Mouse (Mus musculus): ENCODE results near the gene 5730480H06Rik. TPM values are rescaled to one million over a fixed set of nuclear protein-coding genes. Genes with fewer than 3 reads are reported as not detected.

Gene 5730480H06Rik
- 19.6 and 19.7 TPM in 2 replicates for polyA plus RNA-seq (2015; fragmentation: Nextera tagmentation; extraction: Ambion mirVana)

- Histone ChIP-seq H3K4me3 (replicated peaks; ENCODE audit: low read length) (no peak within 1 kb of the TSS), H3K4me1 (ENCODE audit: control insufficient read depth, insufficient read depth, low read length) (no peaks in the 10 kb centered on the region), H3K9ac (ENCODE audit: low read length) (no peak within 1 kb of the TSS), H3K27ac (ENCODE audit: low read length) (no peak within 1 kb of the TSS), H3K27me3 (ENCODE audit: control insufficient read depth, insufficient read depth, low read length) (no peaks in the 10 kb centered on the region), H3K4me2 (ENCODE audit: low read depth, low read length) (no peak within 1 kb of the TSS), H3K9me3 (replicated peaks; ENCODE audit: control insufficient read depth, low read length) (no peaks in the 10 kb centered on the region), H3K36me3 (ENCODE audit: control insufficient read depth, insufficient read depth, low read length) (no peaks in the 10 kb centered on the region)
- ATAC-seq (ENCODE audit: insufficient read depth, low FRiP score), result no peak
- WGBS, result 91% methylated on average over 8 of the region's 8 CpGs
Measured at GRCm38 (mm10) chr5:48327652-48328051, at the start of gene 5730480H06Rik. TSS of gene 5730480H06Rik (plus strand) at chr5:48327952.

GRCm38 (mm10) chr5:48301186-48301585, 26.6 kb upstream of the 5730480H06Rik start:
- Histone ChIP-seq H3K36me3 (ENCODE audit: control insufficient read depth, insufficient read depth, low read length) (no peaks in the 10 kb centered on the region), H3K4me1 (ENCODE audit: control insufficient read depth, insufficient read depth, low read length) (no peaks in the 10 kb centered on the region), H3K4me3 (replicated peaks; ENCODE audit: low read length) (no peak overlapping the region), H3K27me3 (ENCODE audit: control insufficient read depth, insufficient read depth, low read length) (no peaks in the 10 kb centered on the region), H3K9me3 (replicated peaks; ENCODE audit: control insufficient read depth, low read length) (no peaks in the 10 kb centered on the region), H3K4me2 (ENCODE audit: low read depth, low read length) (no peak overlapping the region), H3K9ac (ENCODE audit: low read length) (no peak overlapping the region), H3K27ac (ENCODE audit: low read length) (no peak overlapping the region)
- 88% methylated on average over 3 of the region's 3 CpGs for WGBS
- ATAC-seq (ENCODE audit: insufficient read depth, low FRiP score), result no peak

DNA sequence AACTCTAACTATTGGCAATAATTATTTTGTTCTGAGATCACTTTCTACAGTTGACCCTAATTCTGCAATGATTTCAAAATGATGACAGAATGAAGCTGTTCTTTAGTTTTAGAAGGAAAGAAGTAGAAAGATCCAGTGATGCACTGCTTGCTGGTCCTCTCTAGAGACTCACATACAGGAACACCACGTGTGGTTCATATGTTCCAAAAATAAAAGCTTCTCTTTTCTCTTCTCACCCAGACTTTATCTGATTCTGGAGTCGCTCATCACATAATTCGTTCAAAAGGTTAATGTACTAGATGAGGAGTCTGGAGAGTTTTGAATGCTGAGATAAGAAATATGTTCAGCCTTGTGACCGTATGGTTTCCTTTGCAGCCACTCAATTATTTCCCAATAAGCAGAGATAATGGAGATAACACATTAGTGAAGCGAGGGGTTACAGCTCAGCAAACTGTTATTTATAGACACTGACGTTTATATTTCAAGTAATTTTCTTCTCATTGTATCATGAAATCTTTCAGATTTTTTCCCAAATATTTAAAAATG, 12.6 kb upstream of the 5730480H06Rik start:
- H3K4me2 ChIP-seq (ENCODE audit: low read depth, low read length), result no peak overlapping the region
- no peaks in the 10 kb centered on the region for H3K27me3 ChIP-seq (ENCODE audit: control insufficient read depth, insufficient read depth, low read length)
- no peak overlapping the region for H3K4me3 ChIP-seq (replicated peaks; ENCODE audit: low read length)
- no peaks in the 10 kb centered on the region for H3K9me3 ChIP-seq (replicated peaks; ENCODE audit: control insufficient read depth, low read length)
- no peak for ATAC-seq (ENCODE audit: insufficient read depth, low FRiP score)
- WGBS, result 56% methylated on average over 6 of the region's 6 CpGs
- no peaks in the 10 kb centered on the region for H3K36me3 ChIP-seq (ENCODE audit: control insufficient read depth, insufficient read depth, low read length)
- H3K4me1 ChIP-seq (ENCODE audit: control insufficient read depth, insufficient read depth, low read length), result no peaks in the 10 kb centered on the region
- H3K27ac ChIP-seq (ENCODE audit: low read length), result no peak overlapping the region
- H3K9ac ChIP-seq (ENCODE audit: low read length), result no peak overlapping the region

- no peak for ATAC-seq (ENCODE audit: insufficient read depth, low FRiP score)
- 41% methylated on average over 4 of the region's 4 CpGs for WGBS
- Histone ChIP-seq H3K9ac (ENCODE audit: low read length) (no peak overlapping the region), H3K4me3 (replicated peaks; ENCODE audit: low read length) (no peak overlapping the region), H3K4me2 (ENCODE audit: low read depth, low read length) (no peak overlapping the region), H3K36me3 (ENCODE audit: control insufficient read depth, insufficient read depth, low read length) (no peaks in the 10 kb centered on the region), H3K4me1 (ENCODE audit: control insufficient read depth, insufficient read depth, low read length) (no peaks in the 10 kb centered on the region), H3K9me3 (replicated peaks; ENCODE audit: control insufficient read depth, low read length) (no peaks in the 10 kb centered on the region), H3K27ac (ENCODE audit: low read length) (no peak overlapping the region), H3K27me3 (ENCODE audit: control insufficient read depth, insufficient read depth, low read length) (no peaks in the 10 kb centered on the region)
Measured at GRCm38 (mm10) chr5:48320597-48320996, 7.2 kb upstream of the 5730480H06Rik start.

DNA sequence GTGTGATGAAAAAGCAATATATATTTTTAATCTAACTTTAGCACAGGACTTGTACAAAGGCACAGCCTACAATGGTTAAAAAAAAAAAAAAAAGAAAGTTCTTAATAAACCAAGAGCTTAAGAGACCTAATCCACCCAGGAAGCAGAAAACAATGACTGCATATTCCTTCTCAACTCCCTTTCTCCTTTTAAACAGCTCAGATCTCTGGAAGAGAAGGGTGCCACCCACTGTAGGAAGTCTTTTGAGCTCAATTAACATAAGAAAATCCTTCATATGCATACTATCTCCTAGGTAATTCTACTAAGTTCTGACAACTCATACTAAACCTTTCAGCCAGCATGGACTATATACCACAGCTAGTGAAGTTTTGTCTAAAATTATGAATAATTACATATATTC, 1.5 kb upstream of the 5730480H06Rik start:
- Histone ChIP-seq H3K27ac (ENCODE audit: low read length) (no peak overlapping the region), H3K9ac (ENCODE audit: low read length) (no peak overlapping the region), H3K4me3 (replicated peaks; ENCODE audit: low read length) (no peak overlapping the region), H3K36me3 (ENCODE audit: control insufficient read depth, insufficient read depth, low read length) (no peaks in the 10 kb centered on the region), H3K9me3 (replicated peaks; ENCODE audit: control insufficient read depth, low read length) (no peaks in the 10 kb centered on the region), H3K4me2 (ENCODE audit: low read depth, low read length) (no peak overlapping the region), H3K27me3 (ENCODE audit: control insufficient read depth, insufficient read depth, low read length) (no peaks in the 10 kb centered on the region), H3K4me1 (ENCODE audit: control insufficient read depth, insufficient read depth, low read length) (no peaks in the 10 kb centered on the region)
- no peak for ATAC-seq (ENCODE audit: insufficient read depth, low FRiP score)

DNA sequence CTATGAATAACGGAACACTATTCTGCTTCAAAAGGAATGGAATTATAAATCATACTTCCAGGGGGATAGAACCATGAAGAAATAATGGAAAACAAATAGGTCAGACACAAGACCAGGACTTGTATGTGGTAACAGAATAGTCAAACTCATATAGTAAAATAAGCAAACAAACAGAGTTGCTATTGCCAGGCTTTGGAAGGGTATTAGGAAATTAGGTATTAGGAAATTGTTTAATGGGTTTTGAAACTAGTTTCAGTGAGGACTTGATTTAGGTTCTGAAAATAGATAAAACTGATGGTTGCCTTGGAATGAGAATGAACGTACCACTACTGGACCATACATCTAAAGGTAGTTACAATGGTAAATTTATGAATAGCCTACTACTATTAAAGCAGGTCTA, 2.0 kb downstream of the 5730480H06Rik start:
- WGBS, result 92% methylated on average over 2 of the region's 2 CpGs
- Histone ChIP-seq H3K9ac (ENCODE audit: low read length) (no peak overlapping the region), H3K4me3 (replicated peaks; ENCODE audit: low read length) (no peak overlapping the region), H3K27me3 (ENCODE audit: control insufficient read depth, insufficient read depth, low read length) (no peaks in the 10 kb centered on the region), H3K4me1 (ENCODE audit: control insufficient read depth, insufficient read depth, low read length) (no peaks in the 10 kb centered on the region), H3K27ac (ENCODE audit: low read length) (no peak overlapping the region), H3K4me2 (ENCODE audit: low read depth, low read length) (no peak overlapping the region), H3K36me3 (ENCODE audit: control insufficient read depth, insufficient read depth, low read length) (no peaks in the 10 kb centered on the region), H3K9me3 (replicated peaks; ENCODE audit: control insufficient read depth, low read length) (no peaks in the 10 kb centered on the region)
- ATAC-seq (ENCODE audit: insufficient read depth, low FRiP score), result no peak

GRCm38 (mm10) chr5:48330817-48331216, 3.1 kb downstream of the 5730480H06Rik start:
- H3K4me1 ChIP-seq (ENCODE audit: control insufficient read depth, insufficient read depth, low read length), result no peaks in the 10 kb centered on the region
- no peak overlapping the region for H3K4me2 ChIP-seq (ENCODE audit: low read depth, low read length)
- ATAC-seq (ENCODE audit: insufficient read depth, low FRiP score), result no peak
- H3K4me3 ChIP-seq (replicated peaks; ENCODE audit: low read length), result no peak overlapping the region
- H3K9me3 ChIP-seq (replicated peaks; ENCODE audit: control insufficient read depth, low read length), result no peaks in the 10 kb centered on the region
- H3K27ac ChIP-seq (ENCODE audit: low read length), result no peak overlapping the region
- no peak overlapping the region for H3K9ac ChIP-seq (ENCODE audit: low read length)
- 76% methylated on average over 2 of the region's 2 CpGs for WGBS
- H3K27me3 ChIP-seq (ENCODE audit: control insufficient read depth, insufficient read depth, low read length), result no peaks in the 10 kb centered on the region
- no peaks in the 10 kb centered on the region for H3K36me3 ChIP-seq (ENCODE audit: control insufficient read depth, insufficient read depth, low read length)

GRCm38 (mm10) chr5:48331441-48331840, 3.7 kb downstream of the 5730480H06Rik start:
- Histone ChIP-seq H3K9ac (ENCODE audit: low read length) (no peak overlapping the region), H3K27me3 (ENCODE audit: control insufficient read depth, insufficient read depth, low read length) (no peaks in the 10 kb centered on the region), H3K4me2 (ENCODE audit: low read depth, low read length) (no peak overlapping the region), H3K4me3 (replicated peaks; ENCODE audit: low read length) (no peak overlapping the region), H3K4me1 (ENCODE audit: control insufficient read depth, insufficient read depth, low read length) (no peaks in the 10 kb centered on the region), H3K36me3 (ENCODE audit: control insufficient read depth, insufficient read depth, low read length) (no peaks in the 10 kb centered on the region), H3K9me3 (replicated peaks; ENCODE audit: control insufficient read depth, low read length) (no peaks in the 10 kb centered on the region), H3K27ac (ENCODE audit: low read length) (no peak overlapping the region)
- WGBS, result 57% methylated on average over 5 of the region's 5 CpGs
- 0 out of 2 replicates have a peak, but pooled peaks have one; percentile 17 for ATAC-seq (ENCODE audit: insufficient read depth, low FRiP score)

DNA sequence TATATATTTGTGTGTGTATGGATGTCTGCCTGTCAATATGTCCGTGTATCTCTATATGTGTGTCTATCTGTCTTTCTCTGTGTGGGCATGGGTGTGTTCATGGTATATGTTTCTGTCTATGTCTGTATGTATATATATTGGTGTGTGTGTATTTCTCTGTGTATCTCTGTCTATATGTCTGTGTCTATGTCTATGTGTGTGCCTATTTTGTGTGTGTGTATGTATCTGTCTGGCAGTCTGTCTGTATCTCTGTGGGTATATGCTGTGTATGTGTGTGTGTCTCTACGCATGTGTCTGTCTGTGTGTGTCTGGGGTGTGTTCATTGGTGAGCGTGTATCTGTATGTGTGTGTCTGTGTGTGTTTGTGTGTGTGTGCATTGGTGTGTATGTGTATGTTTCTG, 5.7 kb downstream of the 5730480H06Rik start:
- H3K27me3 ChIP-seq (ENCODE audit: control insufficient read depth, insufficient read depth, low read length), result no peaks in the 10 kb centered on the region
- H3K9me3 ChIP-seq (replicated peaks; ENCODE audit: control insufficient read depth, low read length), result no peaks in the 10 kb centered on the region
- no peak for ATAC-seq (ENCODE audit: insufficient read depth, low FRiP score)

More for the DNA sequence above, 5.7 kb downstream of the 5730480H06Rik start:
- WGBS, result 89% methylated on average over 3 of the region's 3 CpGs
- no peak overlapping the region for H3K4me2 ChIP-seq (ENCODE audit: low read depth, low read length)
- no peak overlapping the region for H3K27ac ChIP-seq (ENCODE audit: low read length)
- H3K9ac ChIP-seq (ENCODE audit: low read length), result no peak overlapping the region
- H3K4me1 ChIP-seq (ENCODE audit: control insufficient read depth, insufficient read depth, low read length), result no peaks in the 10 kb centered on the region
- no peaks in the 10 kb centered on the region for H3K36me3 ChIP-seq (ENCODE audit: control insufficient read depth, insufficient read depth, low read length)
- no peak overlapping the region for H3K4me3 ChIP-seq (replicated peaks; ENCODE audit: low read length)
